Mouse (Mus musculus) hindbrain, postnatal 0 days (tissue): ENCODE data around the gene Smyd1. TPM values are rescaled to one million over a fixed set of nuclear protein-coding genes. Genes with fewer than 3 reads are reported as not detected.
"Not testable (repeated sequence)": the region's sequence is repeated elsewhere in the genome, so short reads cannot be mapped to it uniquely, and the experiment has no call there.

Experiments
- ATAC-seq: fragments of 200-750 bp; cut with Nextera tagmentation; 2 replicates; pipeline ENCODE4 v1.8.0; 2017; ENCODE audit warnings: mild to moderate bottlenecking, moderate TSS enrichment, moderate library complexity
- DNase-seq: peaks from one replicate; pipeline ENCODE4 v3.0.0-alpha.2; 2015; ENCODE audit warnings: low spot score
- H3K27ac ChIP-seq: fragments of 300-500 bp; sonication (generic); 2 replicates; pipeline ENCODE4 v1.5.1; 2014; ENCODE audit warnings: mild to moderate bottlenecking
- H3K27me3 ChIP-seq: fragments of 300-500 bp; sonication (generic); 2 replicates; pipeline ENCODE4 v1.6.1; 2014; ENCODE audit warnings: low read length, mixed read lengths; ENCODE audit not compliant: insufficient read depth
- H3K36me3 ChIP-seq: fragments of 300-500 bp; sonication (generic); 2 replicates; pipeline ENCODE4 v1.6.1; 2014; ENCODE audit warnings: low read length, mixed read lengths; ENCODE audit not compliant: insufficient read depth
- H3K4me1 ChIP-seq: fragments of 300-500 bp; sonication (generic); 2 replicates; pipeline ENCODE4 v1.6.1; 2014; ENCODE audit warnings: antibody characterized with exemption, low read length, mixed read lengths; ENCODE audit not compliant: insufficient read depth
- H3K4me2 ChIP-seq: fragments of 300-500 bp; sonication (generic); 2 replicates; pipeline ENCODE4 v1.6.1; 2014; ENCODE audit warnings: low read depth, mild to moderate bottlenecking, low read length, moderate library complexity, mixed read lengths
- H3K4me3 ChIP-seq: fragments of 300-500 bp; sonication (generic); 2 replicates; pipeline ENCODE4 v1.5.1; 2014; ENCODE audit warnings: low read length
- H3K9ac ChIP-seq: fragments of 300-500 bp; sonication (generic); replicated peaks from 2 replicates; pipeline ENCODE4 v1.6.1; 2014; ENCODE audit warnings: mild to moderate bottlenecking, low read length, moderate library complexity, mixed read lengths
- H3K9me3 ChIP-seq: fragments of 300-500 bp; sonication (generic); 2 replicates; pipeline ENCODE4 v1.6.1; 2016; ENCODE audit warnings: low read length, mixed read lengths
- CTCF ChIP-seq: IDR thresholded peaks from 2 replicates; pipeline ENCODE4 v1.5.1; 2016; ENCODE audit warnings: antibody characterized with exemption, control low read depth, low read depth
- WGBS: fragments of 180-500 bp; shearing (Covaris S2); extraction: QIAGEN DNeasy Blood & Tissue Kit; methylation state at CpG from one replicate; pipeline ENCODE4 v1.1.7; 2014; 5-methylcytosine and 5-hydroxymethylcytosine counted together
- polyA plus RNA-seq: library from polyadenylated mRNA; unstranded; fragments of >200 nt; fragmentation: Nextera tagmentation; extraction: Ambion mirVana; gene quantifications from 2 replicates; pipeline ENCODE4 v1.2.1, GENCODE M21; 2015
- total RNA-seq: library from RNA; depleted of rRNA; stranded (reverse); fragments of >200 nt; gene quantifications from 2 replicates; pipeline ENCODE4 v1.2.3, GENCODE M21; 2014

Gene Smyd1
- total and polyA plus RNA-seq, 2 experiments from 2014 or later, result 0.18 to 0.89 TPM

- H3K9me3 ChIP-seq, result no peaks in the 10 kb centered on the region
- no peak for TF ChIP-seq CTCF
- ATAC-seq, result no peak
- 83% methylated on average over 4 of the region's 4 CpGs for WGBS
- H3K36me3 ChIP-seq, result no peaks in the 10 kb centered on the region
- H3K4me1 ChIP-seq, result no peaks in the 10 kb centered on the region
- H3K27ac ChIP-seq, result no peak overlapping the region
- no peak overlapping the region for H3K4me2 ChIP-seq
- no peak for DNase-seq
- H3K27me3 ChIP-seq, result no peaks in the 10 kb centered on the region
- no peak overlapping the region for H3K9ac ChIP-seq
- H3K4me3 ChIP-seq, result no peak overlapping the region
Measured at GRCm38 (mm10) chr6:71339351-71339750, 17.3 kb upstream of the Smyd1 start.

GRCm38 (mm10) chr6:71338941-71339340 lies 16.9 kb upstream of the Smyd1 start:
- ATAC-seq, result no peak
- WGBS, result 92% methylated on average over 3 of the region's 3 CpGs
- Histone ChIP-seq H3K27me3 (no peaks in the 10 kb centered on the region), H3K9ac (no peak overlapping the region), H3K4me3 (no peak overlapping the region), H3K36me3 (no peaks in the 10 kb centered on the region), H3K4me1 (no peaks in the 10 kb centered on the region), H3K9me3 (no peaks in the 10 kb centered on the region), H3K27ac (no peak overlapping the region), H3K4me2 (no peak overlapping the region)
- no peak for TF ChIP-seq CTCF
- no peak for DNase-seq

GRCm38 (mm10) chr6:71337666-71338065 lies 15.6 kb upstream of the Smyd1 start:
- Histone ChIP-seq H3K4me3 (no peak overlapping the region), H3K9me3 (no peaks in the 10 kb centered on the region), H3K27ac (no peak overlapping the region), H3K9ac (no peak overlapping the region), H3K27me3 (no peaks in the 10 kb centered on the region), H3K4me2 (no peak overlapping the region), H3K36me3 (no peaks in the 10 kb centered on the region), H3K4me1 (no peaks in the 10 kb centered on the region)
- 97% methylated on average over 8 of the region's 8 CpGs for WGBS
- DNase-seq (no peak), ATAC-seq (no peak)
- TF ChIP-seq CTCF, result no peak

- H3K4me3 ChIP-seq, result no peak overlapping the region
- 93% methylated on average over 11 of the region's 11 CpGs for WGBS
- H3K4me2 ChIP-seq, result no peak overlapping the region
- DNase-seq, result no peak
- H3K27ac ChIP-seq, result no peak overlapping the region
- TF ChIP-seq CTCF, result no peak
- no peaks in the 10 kb centered on the region for H3K9me3 ChIP-seq
- H3K9ac ChIP-seq, result no peak overlapping the region
- H3K4me1 ChIP-seq, result no peaks in the 10 kb centered on the region
- no peaks in the 10 kb centered on the region for H3K36me3 ChIP-seq
- ATAC-seq, result no peak
- no peaks in the 10 kb centered on the region for H3K27me3 ChIP-seq
Measured at GRCm38 (mm10) chr6:71333578-71334273, 11.7 kb upstream of the Smyd1 start.

- 72% methylated on average over 3 of the region's 3 CpGs for WGBS
- Histone ChIP-seq H3K4me2 (no peak overlapping the region), H3K9ac (no peak overlapping the region), H3K4me1 (no peaks in the 10 kb centered on the region), H3K27ac (no peak overlapping the region), H3K4me3 (no peak overlapping the region), H3K36me3 (no peaks in the 10 kb centered on the region), H3K27me3 (no peaks in the 10 kb centered on the region), H3K9me3 (no peaks in the 10 kb centered on the region)
- no peak for ATAC-seq
- no peak for TF ChIP-seq CTCF
- DNase-seq, result no peak
Measured at GRCm38 (mm10) chr6:71333031-71333430, 11.0 kb upstream of the Smyd1 start.

GRCm38 (mm10) chr6:71332236-71332965 lies 10.4 kb upstream of the Smyd1 start:
- DNase-seq, result no peak
- Histone ChIP-seq H3K27ac (no peak overlapping the region), H3K4me1 (no peaks in the 10 kb centered on the region), H3K27me3 (no peaks in the 10 kb centered on the region), H3K4me3 (no peak overlapping the region), H3K9me3 (no peaks in the 10 kb centered on the region), H3K4me2 (no peak overlapping the region), H3K9ac (no peak overlapping the region), H3K36me3 (no peaks in the 10 kb centered on the region)
- no peak for TF ChIP-seq CTCF
- ATAC-seq, result no peak
- 83% methylated on average over 11 of the region's 11 CpGs for whole genome bisulfite sequencing

GRCm38 (mm10) chr6:71331491-71331890 lies 9.5 kb upstream of the Smyd1 start:
- H3K4me3 ChIP-seq, H3K4me2 ChIP-seq, ATAC-seq, H3K27me3 ChIP-seq, H3K36me3 ChIP-seq, H3K9me3 ChIP-seq, DNase-seq, H3K27ac ChIP-seq, H3K9ac ChIP-seq, H3K4me1 ChIP-seq: not testable (repeated sequence)
- 91% methylated on average over 2 of the region's 4 CpGs for WGBS
